Mouse (Mus musculus): ENCODE measurements around the gene Gm42906.

DNA sequence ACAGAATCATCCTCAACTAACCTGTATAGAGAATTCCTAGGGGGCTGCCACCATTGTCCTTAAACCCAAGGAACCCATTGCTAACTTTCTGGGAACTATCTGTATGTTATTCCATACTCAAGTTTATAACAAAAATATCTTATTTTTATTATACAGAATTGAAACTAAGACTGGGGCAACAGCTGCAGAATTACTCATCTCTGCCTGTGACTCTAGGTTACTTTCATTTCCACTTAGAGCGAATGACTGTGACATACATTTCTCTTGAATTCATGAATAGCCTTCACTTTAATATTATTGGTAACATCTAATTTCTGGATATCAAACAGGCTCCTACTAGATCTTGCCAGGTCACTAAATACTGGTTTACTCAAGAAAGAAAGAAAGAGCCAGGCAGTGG lies 217.1 kb downstream of the Gm42906 start:
- no peak for TF ChIP-seq EP300 (IDR thresholded peaks at IDR 0.05; ENCODE audit: insufficient read depth, low read depth, low read length)
- TF ChIP-seq CTCF (IDR thresholded peaks at IDR 0.05; ENCODE audit: low read depth, low read length) = no peak
- TF ChIP-seq POLR2A (IDR thresholded peaks at IDR 0.05; ENCODE audit: insufficient read depth, low read length) = no peak
